Mouse (Mus musculus) urinary bladder, postnatal 36 days (tissue): ENCODE measurements around the gene Gm13078.

Experiments
- DNase-seq, 2 experiments: peaks; one replicate each; pipeline ENCODE4 v3.0.0; 2022; ENCODE audit warnings: low spot score in 2 of 2, mixed read lengths in 1 of 2

Gm13078 gene

DNA sequence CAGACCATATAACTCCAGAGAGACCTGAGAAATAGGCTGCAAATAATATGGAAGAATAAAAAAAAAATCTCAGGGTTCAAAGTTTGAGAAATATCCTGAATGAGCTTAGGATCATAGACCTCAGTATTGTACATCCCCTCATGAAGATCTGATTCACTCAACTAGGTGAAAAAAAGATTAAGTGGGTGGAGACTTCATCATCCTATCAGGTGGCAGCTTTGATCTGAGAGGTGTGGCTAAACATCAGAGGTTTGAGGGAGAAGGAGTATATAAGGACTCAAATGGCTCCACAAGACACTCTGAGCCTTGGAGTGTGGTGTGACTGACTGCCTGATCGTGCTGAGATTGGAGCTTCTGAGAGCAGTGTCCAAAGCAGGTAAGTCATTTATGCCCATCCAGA, at the start of gene Gm13078:
TSS of gene Gm13078 (plus strand) at position 301 of the 400 bp plus-strand sequence.
- no peak for DNase-seq

- no peak for DNase-seq
Observed at GRCm38 (mm10) chr4:143702611-143703010, 16.6 kb upstream of the Gm13078 start, which contains the start of gene Gm13089. Gene Gm13089 (minus strand): TSS chr4:143702711.
